Mouse (Mus musculus) heart, embryonic 11.5 days (tissue): ENCODE data around the gene Akr1c12. TPM values are rescaled to one million over a fixed set of nuclear protein-coding genes. Genes with fewer than 3 reads are reported as not detected.
A peak's percentile ranks its signal among the peaks of the same experiment; 100 is the strongest.

Experiments used
- ATAC-seq: fragments of 200-750 bp; cut with Nextera tagmentation; replicated peaks from 2 replicates; pipeline ENCODE4 v1.8.0; 2017; ENCODE audit warnings: moderate library complexity; ENCODE audit not compliant: insufficient number of reproducible peaks, low FRiP score, low TSS enrichment
- H3K27ac ChIP-seq: fragments of 300-500 bp; sonication (generic); 2 replicates; pipeline ENCODE4 v1.5.1; 2014; ENCODE audit warnings: mild to moderate bottlenecking, low read depth, low read length
- H3K27me3 ChIP-seq: fragments of 300-500 bp; sonication (generic); 2 replicates; pipeline ENCODE4 v1.6.1; 2014; ENCODE audit warnings: mild to moderate bottlenecking, low read length, mixed read lengths; ENCODE audit not compliant: control insufficient read depth, insufficient read depth
- H3K36me3 ChIP-seq: fragments of 300-500 bp; sonication (generic); 2 replicates; pipeline ENCODE4 v1.6.1; 2014; ENCODE audit warnings: mild to moderate bottlenecking, low read length, moderate library complexity, mixed read lengths; ENCODE audit not compliant: control insufficient read depth, insufficient read depth
- H3K4me1 ChIP-seq: fragments of 300-500 bp; sonication (generic); 2 replicates; pipeline ENCODE4 v1.6.1; 2014; ENCODE audit warnings: low read length; ENCODE audit not compliant: control insufficient read depth, insufficient read depth
- H3K4me2 ChIP-seq: fragments of 300-500 bp; sonication (generic); 2 replicates; pipeline ENCODE4 v1.6.1; 2014; ENCODE audit warnings: mild to moderate bottlenecking, moderate library complexity
- H3K4me3 ChIP-seq: fragments of 300-500 bp; sonication (generic); 2 replicates; pipeline ENCODE4 v1.5.1; 2014; ENCODE audit warnings: low read depth, low read length
- H3K9ac ChIP-seq: fragments of 300-500 bp; sonication (generic); 2 replicates; pipeline ENCODE4 v1.6.1; 2014; ENCODE audit warnings: mild to moderate bottlenecking, low read depth, low read length, moderate library complexity
- H3K9me3 ChIP-seq: fragments of 300-500 bp; sonication (generic); replicated peaks from 2 replicates; pipeline ENCODE4 v1.6.1; 2016; ENCODE audit warnings: low read length; ENCODE audit not compliant: control insufficient read depth
- WGBS: fragments of 180-500 bp; shearing (Covaris S2); extraction: QIAGEN DNeasy Blood & Tissue Kit; methylation state at CpG from one replicate; pipeline ENCODE4 v1.1.7; 2014; ENCODE audit not compliant: insufficient replicate concordance; 5-methylcytosine and 5-hydroxymethylcytosine counted together
- polyA plus RNA-seq: library from polyadenylated mRNA; unstranded; fragments of >200 nt; fragmentation: Nextera tagmentation; extraction: Ambion mirVana; gene quantifications from 2 replicates; pipeline ENCODE4 v1.2.1, GENCODE M21; 2014

Gene Akr1c12
- polyA plus RNA-seq, result 0.44 TPM in 1 of 2 replicates, not detected in the other

GRCm38 (mm10) chr13:4279284-4279683 lies at the start of gene Akr1c12:
Akr1c12 (minus strand) TSS chr13:4279433.
- H3K9ac ChIP-seq, result no peak within 1 kb of the TSS
- no peak within 1 kb of the TSS for H3K4me3 ChIP-seq
- no peak within 1 kb of the TSS for H3K27ac ChIP-seq
- no peaks in the 10 kb centered on the region for H3K36me3 ChIP-seq
- no peaks in the 10 kb centered on the region for H3K9me3 ChIP-seq
- no peak for ATAC-seq
- 51% methylated on average over 4 of the region's 4 CpGs for WGBS
- no peaks in the 10 kb centered on the region for H3K4me1 ChIP-seq
- H3K4me2 ChIP-seq, result no peak within 1 kb of the TSS
- H3K27me3 ChIP-seq, result no peaks in the 10 kb centered on the region

DNA sequence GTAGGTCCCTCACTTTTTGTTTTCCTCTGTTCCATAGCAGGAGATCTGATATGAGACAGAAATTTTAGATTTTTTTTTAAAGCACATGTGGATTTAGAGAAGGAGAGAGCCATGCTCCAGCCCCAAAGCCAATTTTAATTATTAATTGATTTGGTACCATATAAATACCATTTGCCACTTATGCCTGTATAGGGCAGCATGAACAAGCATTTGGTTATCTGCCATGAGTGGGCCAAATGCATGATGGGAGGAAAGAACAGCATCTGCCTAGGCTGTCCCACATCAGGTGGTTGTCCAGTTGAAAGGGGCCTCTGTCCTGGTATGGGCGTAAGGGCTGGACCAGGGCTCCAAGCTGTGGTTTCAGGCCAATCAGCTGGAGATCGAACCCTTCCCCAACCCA lies 39.5 kb upstream of the Akr1c12 start:
- Histone ChIP-seq H3K4me3 (no peak overlapping the region), H3K27ac (no peak overlapping the region), H3K9me3 (no peaks in the 10 kb centered on the region), H3K4me1 (no peaks in the 10 kb centered on the region), H3K36me3 (no peaks in the 10 kb centered on the region), H3K27me3 (no peaks in the 10 kb centered on the region), H3K4me2 (no peak overlapping the region), H3K9ac (no peak overlapping the region)
- ATAC-seq, result no peak
- 75% methylated on average over 2 of the region's 2 CpGs for WGBS

GRCm38 (mm10) chr13:4313907-4314306 lies 34.7 kb upstream of the Akr1c12 start:
- no peaks in the 10 kb centered on the region for H3K36me3 ChIP-seq
- H3K4me3 ChIP-seq, result no peak overlapping the region
- no peak for ATAC-seq
- H3K9ac ChIP-seq, result no peak overlapping the region
- no peaks in the 10 kb centered on the region for H3K9me3 ChIP-seq
- no peak overlapping the region for H3K27ac ChIP-seq
- H3K4me2 ChIP-seq, result no peak overlapping the region
- WGBS, result 80% methylated on average over 2 of the region's 2 CpGs
- H3K4me1 ChIP-seq, result no peaks in the 10 kb centered on the region
- H3K27me3 ChIP-seq, result no peaks in the 10 kb centered on the region

DNA sequence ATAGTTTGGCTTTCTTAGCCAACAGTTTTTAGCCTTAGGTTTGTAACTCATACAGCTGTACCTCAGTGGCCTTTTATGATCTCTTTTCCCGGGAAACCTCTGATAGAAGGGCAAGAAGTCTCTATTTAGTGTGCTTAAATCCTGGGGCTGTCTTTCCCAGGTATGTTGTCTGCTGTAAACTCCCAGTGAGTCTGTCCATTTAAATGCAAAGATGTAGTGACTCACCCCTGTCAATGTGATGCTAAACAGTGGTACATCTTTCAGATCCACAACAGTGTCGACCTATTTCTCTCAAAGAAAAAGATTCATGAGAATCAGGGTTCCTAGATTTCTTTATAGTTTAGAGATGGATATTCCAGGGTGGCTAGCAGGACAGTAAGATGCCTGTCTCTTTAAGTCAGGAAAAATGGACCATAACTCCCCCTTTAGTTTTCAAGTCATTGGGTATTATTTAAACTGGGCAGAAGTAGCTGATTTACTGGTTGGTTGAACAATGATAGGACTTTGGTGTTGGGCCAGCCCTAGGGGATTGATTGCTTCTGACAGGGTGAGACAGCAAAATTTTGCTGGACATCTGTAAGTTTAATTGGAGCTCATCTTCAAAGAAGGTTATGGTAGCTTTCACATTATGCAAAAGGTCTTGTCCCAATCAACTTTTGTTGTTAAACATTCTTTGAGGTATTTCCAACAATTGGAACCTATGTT lies 25.8 kb upstream of the Akr1c12 start:
- Histone ChIP-seq H3K36me3 (no peaks in the 10 kb centered on the region), H3K9me3 (no peaks in the 10 kb centered on the region), H3K9ac (no peak overlapping the region), H3K4me3 (no peak overlapping the region), H3K27ac (no peak overlapping the region), H3K27me3 (no peaks in the 10 kb centered on the region), H3K4me2 (no peak overlapping the region), H3K4me1 (no peaks in the 10 kb centered on the region)
- no peak for ATAC-seq
- WGBS, result 47% methylated on average over 2 of the region's 2 CpGs

GRCm38 (mm10) chr13:4296991-4297390 lies 17.8 kb upstream of the Akr1c12 start:
- H3K27me3 ChIP-seq, result no peaks in the 10 kb centered on the region
- WGBS, result 73% methylated on average over 4 of the region's 4 CpGs
- no peak overlapping the region for H3K9ac ChIP-seq
- no peak overlapping the region for H3K4me3 ChIP-seq
- no peak overlapping the region for H3K4me2 ChIP-seq
- H3K27ac ChIP-seq, result no peak overlapping the region
- H3K9me3 ChIP-seq, result no peaks in the 10 kb centered on the region
- no peaks in the 10 kb centered on the region for H3K4me1 ChIP-seq
- no peak for ATAC-seq
- no peaks in the 10 kb centered on the region for H3K36me3 ChIP-seq

DNA sequence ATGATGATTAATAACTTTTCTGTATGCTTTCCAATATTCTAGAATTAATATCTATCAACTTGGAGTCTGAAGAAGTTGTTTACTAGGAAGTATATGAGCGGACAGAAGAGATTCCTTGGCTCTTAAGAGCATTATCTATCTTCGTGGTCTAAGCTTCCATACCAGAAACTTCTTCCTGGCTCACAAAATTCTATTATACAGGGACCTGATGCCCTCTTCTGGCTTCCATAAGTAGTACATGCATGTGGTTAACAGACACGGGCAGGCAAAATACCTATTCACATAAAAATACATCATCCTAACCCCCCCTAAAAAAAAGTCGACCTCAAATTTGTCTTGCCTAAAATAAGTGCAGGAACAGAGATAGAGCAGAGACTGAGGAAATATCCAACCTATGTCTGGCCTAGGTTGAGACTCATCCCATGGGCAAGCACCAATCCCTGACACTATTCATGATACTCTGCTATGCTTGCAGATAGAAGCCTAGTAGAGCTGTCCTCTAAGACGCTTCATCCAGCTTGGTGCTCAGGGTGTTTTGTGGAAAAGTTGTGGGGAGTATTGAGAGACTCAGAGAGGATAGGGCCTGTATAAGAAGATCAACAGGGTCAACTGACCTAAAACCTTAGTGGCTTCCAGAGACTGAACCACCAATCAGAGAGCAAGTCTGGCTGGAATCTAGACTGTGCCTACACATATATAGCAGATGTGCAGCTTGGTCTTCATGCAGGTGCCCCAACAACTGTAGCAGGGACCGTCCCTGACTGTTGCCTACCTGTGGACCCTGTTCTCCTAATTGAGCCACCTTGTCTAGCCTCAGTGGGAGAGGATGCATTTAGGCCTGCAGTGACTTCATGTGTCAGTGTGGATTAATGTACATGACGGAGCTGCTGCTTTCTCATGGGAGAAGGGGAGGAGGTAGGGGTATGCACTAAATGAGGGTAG lies 2.5 kb upstream of the Akr1c12 start:
- Histone ChIP-seq H3K27me3 (no peaks in the 10 kb centered on the region), H3K36me3 (no peaks in the 10 kb centered on the region), H3K9me3 (no peaks in the 10 kb centered on the region), H3K4me2 (no peak overlapping the region), H3K4me3 (no peak overlapping the region), H3K4me1 (no peaks in the 10 kb centered on the region), H3K27ac (no peak overlapping the region), H3K9ac (no peak overlapping the region)
- WGBS, result 33% methylated on average over 7 of the region's 7 CpGs
- 0 out of 2 replicates have a peak, but pooled peaks have one; percentile 22 for ATAC-seq

DNA sequence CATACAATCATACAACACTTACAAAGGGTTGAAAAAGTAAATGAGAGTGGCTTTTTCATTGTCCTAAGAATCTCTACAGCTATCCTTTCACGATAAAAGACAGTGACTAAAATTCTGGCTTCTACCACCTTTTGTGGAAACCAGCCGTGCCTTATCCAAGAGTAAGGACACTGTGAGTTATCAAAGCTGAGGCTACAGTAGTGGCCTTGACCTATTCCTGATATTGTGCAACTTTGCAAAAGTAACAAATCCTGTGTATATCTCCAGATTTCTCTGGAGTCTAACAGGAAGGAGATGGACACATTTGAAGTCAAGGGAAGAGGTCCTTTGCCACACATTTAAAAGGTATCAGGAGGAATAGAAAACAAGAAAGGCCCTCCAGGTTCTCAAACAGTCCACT lies 1.7 kb downstream of the Akr1c12 start:
- Histone ChIP-seq H3K4me3 (no peak overlapping the region), H3K9me3 (no peaks in the 10 kb centered on the region), H3K27me3 (no peaks in the 10 kb centered on the region), H3K9ac (no peak overlapping the region), H3K4me1 (no peaks in the 10 kb centered on the region), H3K27ac (no peak overlapping the region), H3K4me2 (no peak overlapping the region), H3K36me3 (no peaks in the 10 kb centered on the region)
- 81% methylated on average over 2 of the region's 2 CpGs for WGBS
- no peak for ATAC-seq

DNA sequence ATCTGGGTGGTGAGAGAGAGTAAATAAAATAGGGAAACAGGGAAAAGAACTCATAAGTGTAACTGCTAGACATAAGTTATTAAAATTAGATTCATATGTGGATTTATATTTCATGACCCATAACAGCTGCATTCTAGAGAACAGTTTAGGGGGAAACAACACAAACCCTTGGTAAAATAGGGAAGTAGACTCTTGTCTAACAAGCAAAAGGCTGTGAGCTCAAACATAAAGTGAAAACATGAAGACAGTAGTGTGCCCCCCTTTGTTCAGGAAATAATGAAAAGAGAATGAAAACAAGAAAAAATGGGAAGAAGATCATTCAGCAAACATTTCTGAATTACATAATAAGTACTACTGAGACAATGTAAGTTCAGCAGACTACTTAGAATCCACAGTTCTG lies 8.4 kb downstream of the Akr1c12 start:
- Histone ChIP-seq H3K4me3 (no peak overlapping the region), H3K9ac (no peak overlapping the region), H3K27me3 (no peaks in the 10 kb centered on the region), H3K36me3 (no peaks in the 10 kb centered on the region), H3K4me2 (no peak overlapping the region), H3K4me1 (no peaks in the 10 kb centered on the region), H3K27ac (no peak overlapping the region), H3K9me3 (no peaks in the 10 kb centered on the region)
- ATAC-seq, result no peak
